ENCODE assay signal across 37 mouse cellular contexts in genomic region chr17:23836006-23836575, GRCm38 (mm10). TPM values are rescaled to one million over a fixed set of nuclear protein-coding genes. Genes with fewer than 3 reads are reported as not detected.
DNase-seq lines count a peak whose midpoint lies in the region; ATAC-seq and TF ChIP-seq lines count a peak whose summit lies in the region.
"Had no signal": no experiment of that assay in that cellular context is flagged by ENCODE, and none has a peak within 500 bp of the region (broad histone marks: within the 10 kb centered on the region; RNA-seq: fewer than 3 reads in every experiment).

Gene Prss33 (minus strand): TSS chr17:23836056.

- peak within 1 kb of the TSS; percentile 15; the same call in 1 of the 2 replicates for H3K9ac ChIP-seq in embryonic facial prominence, embryonic 11.5 days (replicated peaks; ENCODE audit: low read length)
- H3K9ac ChIP-seq in midbrain, embryonic 16.5 days (ENCODE audit: low read depth, low read length), result no peak within 1 kb of the TSS
- peak within 1 kb of the TSS; percentile 39; the same call in 1 of the 2 replicates for H3K9ac ChIP-seq in ES-E14 (ENCODE audit: insufficient read depth, low read depth, low read length, poor library complexity, severe bottlenecking)
- H3K9ac ChIP-seq: heart, embryonic 12.5 days; hindbrain, embryonic 13.5 days; limb, embryonic 15.5 days; liver, embryonic 13.5 days had no signal

- 65% methylated on average over 8 of the region's 8 CpGs for WGBS in embryonic facial prominence, embryonic 11.5 days
- WGBS in embryonic facial prominence, embryonic 10.5 days, result 62% methylated on average over 8 of the region's 8 CpGs
- 57% methylated on average over 8 of the region's 8 CpGs for WGBS in midbrain, embryonic 10.5 days
- WGBS in midbrain, embryonic 16.5 days, result 46% methylated on average over 8 of the region's 8 CpGs

- H3K4me1 ChIP-seq in embryonic facial prominence, embryonic 11.5 days (ENCODE audit: control insufficient read depth, insufficient read depth, low read length), result no peaks in the 10 kb centered on the region
- no peaks in the 10 kb centered on the region for H3K4me1 ChIP-seq in embryonic facial prominence, embryonic 10.5 days
- H3K4me1 ChIP-seq in midbrain, embryonic 10.5 days, result peaks cover 12% of the 10 kb centered on the region
- H3K4me1 ChIP-seq in midbrain, embryonic 16.5 days (ENCODE audit: control insufficient read depth, insufficient read depth, low read length), result no peaks in the 10 kb centered on the region
- H3K4me1 ChIP-seq in ES-E14 (ENCODE audit: control insufficient read depth in 2 of 2, insufficient read depth in 2 of 2, low read length in 2 of 2, poor library complexity in 1 of 2), result peaks cover 0 to 15% of the 10 kb centered on the region in 2 experiments; a peak in 1 of 4 replicates
- H3K4me1 ChIP-seq: heart, embryonic 12.5 days; hindbrain, embryonic 13.5 days; limb, embryonic 15.5 days; liver, embryonic 13.5 days had no signal

- H3K4me2 ChIP-seq in embryonic facial prominence, embryonic 11.5 days (ENCODE audit: low read depth, low read length), result no peak within 1 kb of the TSS
- no peak within 1 kb of the TSS for H3K4me2 ChIP-seq in midbrain, embryonic 16.5 days (ENCODE audit: low read length)
- H3K4me2 ChIP-seq: heart, embryonic 12.5 days; hindbrain, embryonic 13.5 days; limb, embryonic 15.5 days; liver, embryonic 13.5 days had no signal

- in situ Hi-C loops in ES-E14 (cut with MboI; ENCODE audit: low sequenced_read_pairs in 2 of 2, unreplicated experiment in 2 of 2), result no loop called here

- H3K4me3 ChIP-seq in embryonic facial prominence, embryonic 11.5 days (ENCODE audit: low read depth, low read length), result no peak within 1 kb of the TSS
- no peak within 1 kb of the TSS for H3K4me3 ChIP-seq in embryonic facial prominence, embryonic 10.5 days
- H3K4me3 ChIP-seq in midbrain, embryonic 10.5 days, result no peak within 1 kb of the TSS
- H3K4me3 ChIP-seq in midbrain, embryonic 16.5 days (ENCODE audit: low read depth, low read length), result no peak within 1 kb of the TSS
- H3K4me3 ChIP-seq in ES-E14 (ENCODE audit: insufficient read depth in 1 of 2, low read depth in 1 of 2, low read length in 2 of 2, poor library complexity in 1 of 2, severe bottlenecking in 1 of 2), result peak within 1 kb of the TSS in 1 of 2 experiments; percentile 44; a peak in 2 of 4 replicates
- H3K4me3 ChIP-seq: heart, adult 2 months; heart, embryonic 12.5 days; hindbrain, embryonic 13.5 days; limb, embryonic 15.5 days; liver, embryonic 13.5 days had no signal

- H3K36me3 ChIP-seq in embryonic facial prominence, embryonic 11.5 days (replicated peaks; ENCODE audit: control insufficient read depth, insufficient read depth, low read depth, low read length), result no peaks in the 10 kb centered on the region
- H3K36me3 ChIP-seq in embryonic facial prominence, embryonic 10.5 days (replicated peaks), result no peaks in the 10 kb centered on the region
- H3K36me3 ChIP-seq in midbrain, embryonic 10.5 days, result no peaks in the 10 kb centered on the region
- no peaks in the 10 kb centered on the region for H3K36me3 ChIP-seq in midbrain, embryonic 16.5 days (ENCODE audit: control insufficient read depth, insufficient read depth, low read length)
- H3K36me3 ChIP-seq in ES-E14 (ENCODE audit: control insufficient read depth, insufficient read depth, low read length, poor library complexity, severe bottlenecking), result no peaks in the 10 kb centered on the region
- H3K36me3 ChIP-seq: heart, embryonic 12.5 days; hindbrain, embryonic 13.5 days; limb, embryonic 15.5 days; liver, embryonic 13.5 days had no signal

- no peaks in the 10 kb centered on the region for H3K27me3 ChIP-seq in embryonic facial prominence, embryonic 11.5 days (ENCODE audit: control insufficient read depth, insufficient read depth, low read length)
- peaks cover 32% of the 10 kb centered on the region for H3K27me3 ChIP-seq in embryonic facial prominence, embryonic 10.5 days (replicated peaks; ENCODE audit: low read depth, poor library complexity, severe bottlenecking)
- peaks cover 12% of the 10 kb centered on the region for H3K27me3 ChIP-seq in midbrain, embryonic 10.5 days (ENCODE audit: low read depth, poor library complexity, severe bottlenecking)
- H3K27me3 ChIP-seq in midbrain, embryonic 16.5 days (ENCODE audit: control insufficient read depth, insufficient read depth, low read depth, low read length), result peaks cover 5% of the 10 kb centered on the region; the same call in 1 of the 2 replicates
- H3K27me3 ChIP-seq: CH12.LX had no signal

- ATAC-seq in embryonic facial prominence, embryonic 11.5 days (replicated peaks; ENCODE audit: insufficient number of reproducible peaks, low FRiP score, low TSS enrichment, low read depth), result no peak
- ATAC-seq in midbrain, embryonic 16.5 days, result no peak
- ATAC-seq: forebrain, embryonic 14.5 days; intestine, embryonic 16.5 days had no signal

- H3K27ac ChIP-seq in embryonic facial prominence, embryonic 11.5 days (replicated peaks; ENCODE audit: low read depth, low read length), result no peak within 1 kb of the TSS
- H3K27ac ChIP-seq in embryonic facial prominence, embryonic 10.5 days (replicated peaks), result no peak within 1 kb of the TSS
- H3K27ac ChIP-seq in midbrain, embryonic 10.5 days (replicated peaks), result peak within 1 kb of the TSS; percentile 71
- H3K27ac ChIP-seq in midbrain, embryonic 16.5 days (ENCODE audit: low read length), result no peak within 1 kb of the TSS
- no peak within 1 kb of the TSS for H3K27ac ChIP-seq in ES-E14 (ENCODE audit: insufficient read depth, low read depth, low read length, poor library complexity, severe bottlenecking)
- H3K27ac ChIP-seq: heart, adult 2 months; hindbrain, embryonic 13.5 days; limb, embryonic 15.5 days; liver, embryonic 13.5 days; macrophage had no signal

- no peaks in the 10 kb centered on the region for H3K9me3 ChIP-seq in embryonic facial prominence, embryonic 11.5 days (replicated peaks; ENCODE audit: control insufficient read depth, low read length)
- no peaks in the 10 kb centered on the region for H3K9me3 ChIP-seq in embryonic facial prominence, embryonic 10.5 days
- H3K9me3 ChIP-seq in midbrain, embryonic 10.5 days (replicated peaks), result no peaks in the 10 kb centered on the region
- H3K9me3 ChIP-seq in midbrain, embryonic 16.5 days (replicated peaks; ENCODE audit: control insufficient read depth, low read length, poor library complexity, severe bottlenecking), result no peaks in the 10 kb centered on the region
- H3K9me3 ChIP-seq in ES-E14 (ENCODE audit: control insufficient read depth, insufficient read depth, low read depth, low read length), result no peaks in the 10 kb centered on the region
- H3K9me3 ChIP-seq: heart, embryonic 12.5 days; hindbrain, embryonic 13.5 days; limb, embryonic 15.5 days; liver, embryonic 13.5 days had no signal

- no peak for DNase-seq in embryonic facial prominence, embryonic 11.5 days (ENCODE audit: low spot score)
- no peak for DNase-seq in embryonic facial prominence, embryonic 10.5 days (ENCODE audit: low spot score)
- DNase-seq in midbrain, embryonic 10.5 days (ENCODE audit: low spot score), result no peak
- DNase-seq in ES-E14 (ENCODE audit: low read depth, low spot score), result no peak
- peak; percentile 35 for DNase-seq in retina, embryonic 14.5 days (ENCODE audit: low spot score)
- no peak for DNase-seq in urinary bladder, adult 2 months (ENCODE audit: low spot score)
- no peak for DNase-seq in right cerebral cortex, postnatal 36 days (ENCODE audit: low spot score in 2 of 2)
- DNase-seq: adrenal gland, postnatal 14 days; cerebellum, adult 18-20 months; cerebellum, postnatal 10 days; heart, adult 2 months; heart, postnatal 4 days; kidney, postnatal 14 days; liver, embryonic 13.5 days; lung, adult 2 months; lung, postnatal 10 days; right cerebral cortex, adult 18-20 months; right cerebral cortex, postnatal 4 days; thymus, adult 2 months; thymus, postnatal 36 days had no signal

TF ChIP-seq in ES-E14, 5 proteins besides CTCF, POLR2A, EP300 and RAD21:
- no peak for TF ChIP-seq CHD2 (IDR thresholded peaks at IDR 0.05; ENCODE audit: low read depth, low read length)
- TF ChIP-seq HCFC1 (IDR thresholded peaks at IDR 0.05; ENCODE audit: borderline replicate concordance, insufficient read depth, low read length), result no peak
- no peak for TF ChIP-seq ZC3H11A (IDR thresholded peaks at IDR 0.05; ENCODE audit: borderline replicate concordance, low read depth, low read length)

RNA-seq across cellular contexts. Expression of gene Prss33, which starts in this region (rescaled TPM):
- 0.29 TPM in 1 of 2 replicates, not detected in the other for polyA plus RNA-seq in embryonic facial prominence, embryonic 11.5 days (2014; fragmentation: Nextera tagmentation; extraction: Ambion mirVana)
- 0.21 TPM in 1 of 2 replicates, not detected in the other for polyA plus RNA-seq in embryonic facial prominence, embryonic 10.5 days (2016; fragmentation: Nextera tagmentation; extraction: Ambion mirVana)
- 0.28 and 0.52 TPM in 2 replicates for polyA plus RNA-seq in midbrain, embryonic 10.5 days (2016; fragmentation: Nextera tagmentation; extraction: Ambion mirVana)
- polyA plus RNA-seq in midbrain, embryonic 16.5 days (2015; fragmentation: Nextera tagmentation; extraction: Ambion mirVana), result 0.18 TPM in 1 of 2 replicates, not detected in the other
- total RNA-seq in ES-E14 (2012; rRNA removed), result 0.45 and 0.95 TPM in 2 replicates
- not detected in 2 replicates for polyA plus RNA-seq in urinary bladder, adult 2 months (2012; rRNA removed)
- total RNA-seq: adrenal gland, postnatal 14 days; CH12.LX; common myeloid progenitor, adult 5-6 weeks; gastrocnemius, adult 18-20 months; gastrocnemius, postnatal 4 days; heart, adult 2 months; heart, postnatal 4 days; layer of hippocampus, postnatal 10 days; left cerebral cortex, adult 18-20 months; left cerebral cortex, postnatal 25 days had no signal
- polyA plus RNA-seq: C2C12; forebrain, embryonic 14.5 days; heart, adult 2 months; heart, embryonic 12.5 days; heart, postnatal 0 days; limb, embryonic 15.5 days; liver, embryonic 13.5 days; lung, adult 2 months; macrophage; neural tube, embryonic 14.5 days had no signal
